Mouse (Mus musculus): ENCODE measurements at regions not wholly inside any gene's neighbourhood (a gene's known extent, or its start where the extent isn't known, plus 50 kb on each side); places are given as distances from the start of the nearest gene placed in this dataset.

- no peak for TF ChIP-seq CTCF (IDR thresholded peaks at IDR 0.05)
- no peak for TF ChIP-seq POLR2A (IDR thresholded peaks at IDR 0.05; ENCODE audit: insufficient read depth, low read depth, low read length)
- TF ChIP-seq EP300 (IDR thresholded peaks at IDR 0.05; ENCODE audit: insufficient read depth, low read depth, low read length) = no peak
Measured at GRCm38 (mm10) chr17:45880761-45881160, 147.1 kb upstream of the 1600014C23Rik start.
